Mouse (Mus musculus): ENCODE results near the gene Olfr187.

DNA sequence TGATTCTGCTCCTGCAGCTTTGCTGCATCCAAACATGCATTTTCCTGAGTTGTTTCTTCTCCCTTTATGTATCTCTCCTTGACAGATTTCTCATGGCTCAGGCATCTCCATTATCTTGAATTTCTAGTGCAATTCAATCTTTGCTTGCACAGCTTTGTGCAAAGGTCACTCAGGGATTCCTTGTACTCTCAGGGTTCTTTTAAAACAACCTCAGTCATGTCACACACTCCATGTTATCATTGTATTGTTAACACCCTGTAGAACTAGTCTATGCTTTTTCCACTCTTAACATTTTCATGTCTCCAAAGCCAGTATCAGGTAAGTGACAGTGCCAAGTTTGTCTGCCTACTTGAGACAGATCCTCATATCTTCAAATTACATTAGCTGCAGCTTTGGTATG is 32.2 kb upstream of the Olfr187 start:
- no peak for TF ChIP-seq CTCF (IDR thresholded peaks at IDR 0.05; ENCODE audit: control insufficient read depth, insufficient read depth, insufficient read length)
- no peak for TF ChIP-seq MYOG (IDR thresholded peaks at IDR 0.05; ENCODE audit: control insufficient read depth, extremely low read depth, insufficient read length)
- no peak for TF ChIP-seq CEBPB (IDR thresholded peaks at IDR 0.05; ENCODE audit: low read depth)
- TF ChIP-seq MAX (IDR thresholded peaks at IDR 0.05), result no peak
- TF ChIP-seq USF1 (IDR thresholded peaks at IDR 0.05; ENCODE audit: low read depth), result no peak

Measured in C2C12 (cell line).